12 mouse cellular contexts compared by ENCODE assay signal in the genomic region with DNA sequence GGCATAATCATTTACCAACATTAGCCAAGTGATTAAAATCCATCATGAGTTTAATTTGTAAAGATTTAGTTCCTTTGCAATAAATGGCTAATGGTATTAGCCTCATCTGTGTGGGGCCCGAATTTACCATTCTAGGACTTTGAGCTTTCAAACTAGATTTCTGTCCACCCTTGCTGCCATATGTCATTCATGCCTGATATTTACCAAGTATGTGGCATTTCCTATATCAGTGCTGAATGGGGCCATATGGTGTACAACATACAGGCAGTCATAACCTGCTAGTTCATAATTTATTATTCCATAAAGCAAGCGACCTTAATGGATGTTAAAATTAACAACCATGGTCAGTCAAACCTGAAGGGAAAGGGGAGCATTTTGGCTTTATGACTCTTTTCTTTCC. TPM values are rescaled to one million over a fixed set of nuclear protein-coding genes. Genes with fewer than 3 reads are reported as not detected.
DNase-seq lines count a peak whose midpoint lies in the region; ATAC-seq lines count a peak whose summit lies in the region.
"Had no signal": no experiment of that assay in that cellular context is flagged by ENCODE, and none has a peak within 500 bp of the region (broad histone marks: within the 10 kb centered on the region; RNA-seq: fewer than 3 reads in every experiment).

No protein-coding gene starts in this region.

- H3K27me3 ChIP-seq in heart, embryonic 15.5 days: no peaks in the 10 kb centered on the region
- no peaks in the 10 kb centered on the region; the same call in none of the 2 replicates for H3K27me3 ChIP-seq in embryonic facial prominence, embryonic 13.5 days
- no peaks in the 10 kb centered on the region for H3K27me3 ChIP-seq in hindbrain, embryonic 15.5 days
- H3K27me3 ChIP-seq in midbrain, embryonic 15.5 days (replicated peaks): no peaks in the 10 kb centered on the region

- H3K9me3 ChIP-seq in heart, embryonic 15.5 days (replicated peaks): no peaks in the 10 kb centered on the region
- H3K9me3 ChIP-seq in embryonic facial prominence, embryonic 13.5 days: no peaks in the 10 kb centered on the region
- H3K9me3 ChIP-seq in hindbrain, embryonic 15.5 days: no peaks in the 10 kb centered on the region
- no peaks in the 10 kb centered on the region for H3K9me3 ChIP-seq in midbrain, embryonic 15.5 days

- ATAC-seq in heart, embryonic 15.5 days (replicated peaks; ENCODE audit: insufficient number of reproducible peaks, insufficient read depth, low FRiP score, low read depth): no peak
- no peak for ATAC-seq in embryonic facial prominence, embryonic 13.5 days (ENCODE audit: insufficient number of reproducible peaks, insufficient read depth, low FRiP score, low TSS enrichment, low read depth)
- ATAC-seq in hindbrain, embryonic 15.5 days (ENCODE audit: low FRiP score, low read depth): no peak
- no peak for ATAC-seq in midbrain, embryonic 15.5 days (replicated peaks)
- ATAC-seq in megakaryocyte progenitor cell, adult 5-6 weeks (replicated peaks; ENCODE audit: poor library complexity): no peak

- H3K4me1 ChIP-seq in heart, embryonic 15.5 days (replicated peaks): peaks cover 19% of the 10 kb centered on the region
- H3K4me1 ChIP-seq in embryonic facial prominence, embryonic 13.5 days: no peaks in the 10 kb centered on the region
- 0 out of 2 replicates have a peak, but pooled peaks cover 3% of the 10 kb centered on the region for H3K4me1 ChIP-seq in hindbrain, embryonic 15.5 days (replicated peaks)
- H3K4me1 ChIP-seq in midbrain, embryonic 15.5 days: peaks cover 4% of the 10 kb centered on the region; the same call in 1 of the 2 replicates

- 72% methylated on average over 2 of the region's 2 CpGs for WGBS in heart, embryonic 15.5 days
- WGBS in embryonic facial prominence, embryonic 13.5 days: 80% methylated on average over 2 of the region's 2 CpGs
- 50% methylated on average over 2 of the region's 2 CpGs for WGBS in hindbrain, embryonic 15.5 days
- 69% methylated on average over 2 of the region's 2 CpGs for WGBS in midbrain, embryonic 15.5 days

- no peak overlapping the region for H3K27ac ChIP-seq in heart, embryonic 15.5 days
- no peak overlapping the region for H3K27ac ChIP-seq in embryonic facial prominence, embryonic 13.5 days
- no peak overlapping the region for H3K27ac ChIP-seq in hindbrain, embryonic 15.5 days (replicated peaks)
- no peak overlapping the region for H3K27ac ChIP-seq in midbrain, embryonic 15.5 days

- no peak overlapping the region for H3K4me3 ChIP-seq in heart, embryonic 15.5 days
- H3K4me3 ChIP-seq in embryonic facial prominence, embryonic 13.5 days: no peak overlapping the region
- no peak overlapping the region for H3K4me3 ChIP-seq in hindbrain, embryonic 15.5 days
- H3K4me3 ChIP-seq in midbrain, embryonic 15.5 days: no peak overlapping the region

- no peaks in the 10 kb centered on the region for H3K36me3 ChIP-seq in heart, embryonic 15.5 days
- no peaks in the 10 kb centered on the region for H3K36me3 ChIP-seq in embryonic facial prominence, embryonic 13.5 days
- no peaks in the 10 kb centered on the region for H3K36me3 ChIP-seq in hindbrain, embryonic 15.5 days
- no peaks in the 10 kb centered on the region for H3K36me3 ChIP-seq in midbrain, embryonic 15.5 days (replicated peaks)

- no peak for DNase-seq in heart, adult 18-20 months
- DNase-seq in ovary, postnatal 10 days (ENCODE audit: low spot score): no peak
- DNase-seq in adrenal gland, postnatal 36 days: no peak

- H3K4me2 ChIP-seq in heart, embryonic 15.5 days: peak overlapping the region; percentile 47
- H3K4me2 ChIP-seq in embryonic facial prominence, embryonic 13.5 days: peak overlapping the region; percentile 29
- peak overlapping the region; percentile 42 for H3K4me2 ChIP-seq in hindbrain, embryonic 15.5 days
- peak overlapping the region; percentile 26 for H3K4me2 ChIP-seq in midbrain, embryonic 15.5 days

- H3K9ac ChIP-seq in heart, embryonic 15.5 days: no peak overlapping the region
- H3K9ac ChIP-seq in embryonic facial prominence, embryonic 13.5 days: no peak overlapping the region
- H3K9ac ChIP-seq in hindbrain, embryonic 15.5 days: no peak overlapping the region
- no peak overlapping the region for H3K9ac ChIP-seq in midbrain, embryonic 15.5 days

RNA-seq across cellular contexts. Expression of a gene that starts 55.8 kb away (rescaled TPM):
- 0.42 and 1.7 TPM in 2 replicates for polyA plus RNA-seq in heart, embryonic 15.5 days (2015; fragmentation: Nextera tagmentation; extraction: Ambion mirVana)
- total RNA-seq in heart, adult 18-20 months (2021): under 1 TPM; 0.67 to 0.87 TPM
- polyA plus RNA-seq in embryonic facial prominence, embryonic 13.5 days (2015; fragmentation: Nextera tagmentation; extraction: Ambion mirVana): 2.9 TPM in 2 replicates
- polyA plus RNA-seq in hindbrain, embryonic 15.5 days (2015; fragmentation: Nextera tagmentation; extraction: Ambion mirVana): 2.5 and 3.3 TPM in 2 replicates
- polyA plus RNA-seq in midbrain, embryonic 15.5 days (2015; fragmentation: Nextera tagmentation; extraction: Ambion mirVana): 0.80 and 1.1 TPM in 2 replicates
- total RNA-seq in megakaryocyte progenitor cell, adult 5-6 weeks (2015): 3.3 and 4.8 TPM in 2 replicates
- total RNA-seq in megakaryocyte progenitor cell, adult 5-6 weeks (2017): 6.0 and 9.9 TPM in 2 replicates
- total RNA-seq in adrenal gland, postnatal 36 days (2021): 1 to 10 TPM; 1.4 to 3.1 TPM

RNA-seq across cellular contexts. Expression of a gene that starts 55.8 kb away (rescaled TPM):
- 0.08 TPM in 1 of 2 replicates, not detected in the other for polyA plus RNA-seq in heart, embryonic 15.5 days (2015; fragmentation: Nextera tagmentation; extraction: Ambion mirVana)
- total RNA-seq in heart, adult 18-20 months (2021): not detected
- polyA plus RNA-seq in embryonic facial prominence, embryonic 13.5 days (2015; fragmentation: Nextera tagmentation; extraction: Ambion mirVana): 2.0 and 3.7 TPM in 2 replicates
- polyA plus RNA-seq in hindbrain, embryonic 15.5 days (2015; fragmentation: Nextera tagmentation; extraction: Ambion mirVana): 47.0 and 48.7 TPM in 2 replicates
- polyA plus RNA-seq in midbrain, embryonic 15.5 days (2015; fragmentation: Nextera tagmentation; extraction: Ambion mirVana): 21.0 and 21.4 TPM in 2 replicates
- total RNA-seq in megakaryocyte progenitor cell, adult 5-6 weeks (2015): not detected in 2 replicates
- total RNA-seq in megakaryocyte progenitor cell, adult 5-6 weeks (2017): not detected in 2 replicates
- total RNA-seq in adrenal gland, postnatal 36 days (2021): not detected
- total RNA-seq: gastrocnemius, postnatal 10 days had no signal
- polyA plus RNA-seq: CD4-positive, CD25-positive, alpha-beta regulatory T cell, adult 4 months; inflammation-experienced regulatory T-cells, adult 6 months; testis, adult 2 months had no signal
